Mouse (Mus musculus) hindbrain, embryonic 10.5 days (tissue): ENCODE data around the gene Magea8. TPM values are rescaled to one million over a fixed set of nuclear protein-coding genes. Genes with fewer than 3 reads are reported as not detected.
"Not testable (repeated sequence)": the region's sequence is repeated elsewhere in the genome, so short reads cannot be mapped to it uniquely, and the experiment has no call there.

Source experiments
- DNase-seq: peaks from one replicate; pipeline ENCODE4 v3.0.0-alpha.2; 2017; ENCODE audit warnings: low spot score
- H3K27ac ChIP-seq: fragments of 300-500 bp; sonication (generic); 2 replicates; pipeline ENCODE4 v1.5.1; 2016; ENCODE audit warnings: mild to moderate bottlenecking, moderate library complexity
- H3K27me3 ChIP-seq: fragments of 300-500 bp; sonication (generic); 2 replicates; pipeline ENCODE4 v1.6.1; 2016; ENCODE audit warnings: mild to moderate bottlenecking; ENCODE audit not compliant: poor library complexity, insufficient read depth, severe bottlenecking
- H3K36me3 ChIP-seq: fragments of 300-500 bp; sonication (generic); 2 replicates; pipeline ENCODE4 v1.6.1; 2016; ENCODE audit warnings: mild to moderate bottlenecking, moderate library complexity
- H3K4me1 ChIP-seq: fragments of 300-500 bp; sonication (generic); replicated peaks from 2 replicates; pipeline ENCODE4 v1.6.1; 2016; ENCODE audit warnings: mild to moderate bottlenecking
- H3K4me3 ChIP-seq: fragments of 300-500 bp; sonication (generic); 2 replicates; pipeline ENCODE4 v1.5.1; 2016; ENCODE audit warnings: mild to moderate bottlenecking, moderate library complexity
- H3K9me3 ChIP-seq: fragments of 300-500 bp; sonication (generic); 2 replicates; pipeline ENCODE4 v1.6.1; 2016; ENCODE audit warnings: mild to moderate bottlenecking, moderate library complexity
- WGBS: fragments of 180-500 bp; shearing (Covaris S2); methylation state at CpG from one replicate; pipeline ENCODE4 v1.1.7; 2016; 5-methylcytosine and 5-hydroxymethylcytosine counted together
- polyA plus RNA-seq: library from polyadenylated mRNA; unstranded; fragments of >200 nt; fragmentation: Nextera tagmentation; extraction: Ambion mirVana; gene quantifications from 2 replicates; pipeline ENCODE4 v1.2.1, GENCODE M21; 2016

Magea8 gene
- polyA plus RNA-seq: not detected in 2 replicates

DNA sequence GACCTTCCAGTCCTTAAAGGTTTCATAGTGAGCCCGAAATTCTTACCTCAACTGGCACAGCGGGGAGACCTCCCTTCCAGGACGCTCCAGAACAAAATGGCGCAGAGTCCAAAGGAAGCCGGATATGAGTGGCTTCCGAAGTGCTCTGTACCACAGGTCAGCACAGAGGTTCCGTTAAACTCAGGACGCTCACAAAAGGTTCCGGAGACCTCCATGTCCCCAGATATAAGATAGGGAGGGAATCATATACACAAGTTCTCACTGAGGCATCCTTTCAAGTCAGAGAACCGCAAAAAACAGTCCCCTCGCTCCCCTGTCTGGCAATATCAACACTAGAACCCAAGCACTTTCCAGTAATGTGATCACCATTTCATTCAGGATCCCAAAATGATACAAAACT, at the start of gene Magea8:
Magea8 (minus strand) TSS at position 101 of the 400 bp plus-strand sequence.
- H3K27ac ChIP-seq, H3K4me1 ChIP-seq, DNase-seq, H3K4me3 ChIP-seq, H3K9me3 ChIP-seq, H3K36me3 ChIP-seq, H3K27me3 ChIP-seq: not testable (repeated sequence)
- 89% methylated on average over 11 of the region's 11 CpGs for WGBS

DNA sequence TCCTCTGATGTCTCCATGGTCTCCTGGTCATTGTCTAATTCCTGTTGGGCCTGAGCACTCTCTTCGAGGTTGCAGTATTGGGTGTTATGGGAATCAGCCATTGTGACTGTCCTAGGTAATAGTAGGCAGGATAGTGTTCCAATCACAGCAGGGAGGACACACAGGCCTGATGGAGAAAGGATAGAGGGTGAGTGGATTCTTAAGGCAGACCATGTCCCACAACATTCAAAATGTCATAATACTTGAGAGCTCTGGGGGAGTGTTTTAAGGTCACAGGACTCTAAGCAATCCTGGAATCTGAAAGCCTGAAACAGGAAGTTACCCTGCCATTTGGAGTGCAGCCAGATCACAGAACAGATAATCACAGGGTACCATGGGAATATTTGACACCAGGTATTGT, 46.2 kb downstream of the Magea8 start, which contains the start of gene Magea3:
Magea3 (minus strand) TSS at position 101 of the 400 bp plus-strand sequence.
- WGBS: 80% methylated on average over 1 of the region's 1 CpGs
- not testable (repeated sequence) for H3K36me3 ChIP-seq, H3K4me3 ChIP-seq, H3K9me3 ChIP-seq, DNase-seq, H3K27me3 ChIP-seq, H3K27ac ChIP-seq, H3K4me1 ChIP-seq

DNA sequence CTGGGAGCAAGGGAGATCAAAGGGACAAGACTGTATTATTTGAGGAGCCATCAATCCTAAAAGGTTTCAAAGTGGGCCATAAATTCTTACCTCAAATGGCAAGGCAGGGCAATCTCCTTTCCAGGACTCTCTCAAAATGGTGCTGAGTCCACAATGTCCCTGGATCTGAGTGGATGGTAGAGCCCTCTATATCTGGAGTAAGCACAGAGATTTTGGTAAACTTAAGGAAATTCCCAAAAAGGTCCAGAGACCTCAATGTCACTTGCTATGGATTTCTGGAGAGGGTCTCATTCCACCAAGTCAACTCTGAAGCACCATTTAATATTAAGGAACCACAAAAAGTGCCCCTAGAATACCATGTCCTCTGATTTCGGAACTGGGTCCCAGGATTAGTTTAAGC, 59.8 kb downstream of the Magea8 start, which contains the start of gene Magea6:
Magea6 (minus strand) TSS at position 101 of the 400 bp plus-strand sequence.
- DNase-seq, H3K4me1 ChIP-seq, H3K4me3 ChIP-seq, H3K27me3 ChIP-seq, H3K36me3 ChIP-seq, H3K27ac ChIP-seq, H3K9me3 ChIP-seq: not testable (repeated sequence)
- 79% methylated on average over 1 of the region's 1 CpGs for WGBS

Other genes starting within 250 kb of the Magea8 start
- gene Cldn34b1, start 105.6 kb downstream of the Magea8 start, polyA plus RNA-seq: not detected in 2 replicates
- not detected in 2 replicates for gene Magea6, start 59.9 kb downstream of the Magea8 start, polyA plus RNA-seq
- not detected in 2 replicates for gene Magea3, start 46.3 kb downstream of the Magea8 start, polyA plus RNA-seq
- not detected in 2 replicates for gene Magea5, start 67.3 kb upstream of the Magea8 start, polyA plus RNA-seq
- not detected in 2 replicates for gene Magea1, start 93.9 kb upstream of the Magea8 start, polyA plus RNA-seq
- gene Magea2, start 97.8 kb upstream of the Magea8 start, polyA plus RNA-seq: not detected in 2 replicates
- not detected in 2 replicates for gene Cldn34b2, start 132.6 kb upstream of the Magea8 start, polyA plus RNA-seq
- gene Sat1, start 220.6 kb upstream of the Magea8 start, polyA plus RNA-seq: 88.0 and 89.5 TPM in 2 replicates